Mouse (Mus musculus) frontal cortex, postnatal 25 days (tissue): ENCODE data around the gene Drd1.

ENCODE experiments used
- DNase-seq, 2 experiments: peaks; one replicate each; pipeline ENCODE4 v3.0.0; 2022; ENCODE audit warnings: low spot score in 2 of 2

The Drd1 gene

GRCm38 (mm10) chr13:54055448-54055861 is at the start of gene Drd1:
Gene Drd1 (minus strand): TSS chr13:54055705.
- peak; percentile 78 to 81 for DNase-seq

GRCm38 (mm10) chr13:54103866-54104265 is 48.4 kb upstream of the Drd1 start:
- DNase-seq = no peak

- DNase-seq = no peak
Measured at GRCm38 (mm10) chr13:54103271-54103670, 47.8 kb upstream of the Drd1 start.

DNA sequence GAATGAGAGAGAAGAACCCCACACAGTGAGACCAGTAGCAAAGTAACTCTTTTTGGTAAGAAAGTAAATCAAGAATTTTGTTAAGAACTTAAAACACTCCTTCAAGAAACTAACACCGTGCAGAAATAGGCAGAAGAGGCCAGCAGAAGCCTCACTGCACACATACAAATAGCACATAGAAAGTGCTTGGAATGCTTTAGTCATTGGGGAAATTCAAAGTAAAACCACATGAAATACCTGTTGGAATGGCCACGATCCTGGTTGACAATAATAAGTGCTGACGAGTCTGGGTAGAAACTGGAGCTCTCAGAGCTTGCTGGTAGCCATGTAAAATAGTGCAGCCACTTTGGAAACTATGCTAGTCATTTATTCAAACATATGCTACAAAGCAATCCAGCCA is 46.6 kb upstream of the Drd1 start:
- no peak for DNase-seq

DNA sequence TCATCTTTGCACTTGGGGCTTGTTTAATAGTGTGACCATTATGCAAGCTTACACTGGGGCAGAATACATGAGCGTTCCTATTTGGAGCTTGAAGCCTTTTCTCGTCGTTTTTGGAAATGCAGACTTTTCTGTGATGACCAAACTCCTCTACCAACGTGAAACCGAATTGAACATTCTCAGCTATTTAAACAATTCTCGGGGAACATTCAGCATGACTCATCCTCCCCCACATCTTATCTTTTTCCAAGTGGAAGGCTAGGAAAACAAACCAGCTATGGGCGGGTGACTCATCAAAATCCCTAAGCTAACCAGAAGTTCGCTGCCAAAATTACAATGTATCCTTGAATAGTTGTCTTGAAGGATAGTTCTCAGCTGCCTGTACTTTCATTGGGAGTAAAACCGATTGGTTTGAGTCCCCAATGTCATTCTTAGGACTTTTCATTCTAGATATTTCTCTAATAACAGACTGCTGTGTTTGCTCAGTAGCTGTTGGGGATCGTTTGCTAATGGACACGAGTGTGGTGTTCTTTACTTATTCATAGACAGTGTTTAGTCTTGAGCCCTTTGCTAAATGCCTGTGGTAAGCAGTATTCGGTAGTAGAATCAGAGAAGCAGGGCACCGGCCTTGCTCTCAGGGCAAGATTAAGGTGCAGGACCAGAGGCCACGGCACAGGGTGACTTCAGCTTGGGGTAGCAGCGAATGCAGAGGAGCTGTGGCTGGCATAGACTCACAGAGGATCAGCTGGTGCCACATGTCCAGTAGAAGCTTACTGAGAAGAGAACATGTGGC is 45.7 kb upstream of the Drd1 start:
- DNase-seq = peak in 1 of 2 experiments; percentile 38

DNA sequence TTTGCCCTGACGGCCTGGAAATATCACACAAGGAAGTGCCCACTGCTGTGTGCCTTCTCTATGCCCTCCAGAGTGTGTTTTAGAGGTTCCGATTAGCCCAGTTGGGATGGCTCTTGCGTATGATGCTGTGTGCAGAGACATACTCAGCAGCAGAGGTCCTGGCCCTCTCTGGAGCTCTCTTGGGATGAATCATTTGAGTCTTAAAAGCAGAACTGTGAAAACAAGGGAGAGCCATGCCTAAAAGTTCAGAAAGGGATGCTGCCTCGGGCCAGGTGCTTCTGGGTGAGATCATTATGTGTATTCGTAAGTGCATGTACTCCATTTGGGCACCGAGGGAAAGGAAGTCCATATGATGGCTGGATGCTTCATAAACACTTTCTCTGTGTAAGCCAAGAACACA is 42.3 kb upstream of the Drd1 start:
- DNase-seq = no peak

GRCm38 (mm10) chr13:54097227-54097626 is 41.7 kb upstream of the Drd1 start:
- DNase-seq = no peak

- DNase-seq = no peak
Measured at GRCm38 (mm10) chr13:54095721-54096120, 40.2 kb upstream of the Drd1 start.

DNA sequence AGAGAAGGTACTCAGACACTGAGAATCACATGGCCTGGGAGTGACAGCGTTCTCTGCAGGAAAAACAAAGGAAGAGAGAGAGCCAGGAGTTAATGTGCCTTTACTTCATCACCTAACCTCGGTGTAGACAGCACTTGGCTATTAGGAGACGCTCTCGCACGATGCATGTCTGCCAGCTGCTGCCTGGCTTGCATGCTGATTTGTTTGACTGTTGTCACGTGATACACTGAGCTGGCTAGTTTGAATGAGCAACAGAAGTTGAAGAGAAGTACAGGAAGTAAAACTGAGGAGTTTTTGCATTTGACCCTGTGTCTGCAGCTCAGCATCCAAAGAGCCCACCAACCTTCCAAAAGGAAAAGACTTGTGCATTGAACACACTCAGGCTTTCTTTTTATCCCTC is 39.5 kb upstream of the Drd1 start:
- DNase-seq = no peak

GRCm38 (mm10) chr13:54094349-54094748 is 38.8 kb upstream of the Drd1 start:
- no peak for DNase-seq

DNA sequence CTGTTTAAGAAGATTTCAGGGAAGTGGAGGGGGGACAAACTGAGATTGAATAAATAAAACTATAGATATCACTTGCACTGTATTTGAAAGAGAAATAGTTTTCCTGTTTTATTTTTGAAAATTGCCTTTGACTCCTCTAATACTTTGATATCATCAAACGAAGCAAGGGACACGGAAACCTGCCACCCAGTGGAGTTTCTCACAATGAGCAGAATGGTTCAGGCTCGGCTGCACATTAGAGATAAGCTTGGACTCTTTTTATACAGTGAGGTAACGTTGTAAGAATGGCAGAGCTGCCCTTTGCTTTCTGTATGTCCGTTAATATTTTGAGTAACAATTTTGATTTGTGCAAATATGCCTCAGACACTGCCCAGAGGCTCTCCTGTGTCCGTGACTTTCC is 36.2 kb upstream of the Drd1 start:
- no peak for DNase-seq

GRCm38 (mm10) chr13:54085266-54085665 is 29.8 kb upstream of the Drd1 start:
- no peak for DNase-seq

GRCm38 (mm10) chr13:54084826-54085225 is 29.3 kb upstream of the Drd1 start:
- DNase-seq = no peak

- no peak for DNase-seq
Measured at GRCm38 (mm10) chr13:54084178-54084577, 28.7 kb upstream of the Drd1 start.

DNA sequence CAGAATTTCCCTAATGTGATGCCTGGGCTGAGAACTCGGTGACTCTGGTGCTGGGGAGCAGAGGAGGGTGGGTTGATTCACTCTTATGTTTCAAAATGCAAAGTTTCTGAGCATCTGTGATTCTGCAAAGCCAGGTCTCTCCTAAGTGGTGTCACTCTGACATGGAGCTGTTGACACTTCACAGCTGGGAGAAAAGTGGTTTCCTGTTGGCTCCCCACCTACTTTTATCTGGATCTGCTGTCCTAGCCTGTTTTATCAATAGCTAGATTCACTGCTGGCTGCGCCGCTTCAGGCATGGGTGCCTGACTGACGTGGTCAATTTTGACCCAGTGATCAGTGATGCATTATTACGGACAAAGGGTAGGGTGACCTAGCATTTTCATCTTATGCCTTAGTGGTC is 27.4 kb upstream of the Drd1 start:
- DNase-seq = no peak

GRCm38 (mm10) chr13:54080785-54081184 is 25.3 kb upstream of the Drd1 start:
- DNase-seq = no peak

DNA sequence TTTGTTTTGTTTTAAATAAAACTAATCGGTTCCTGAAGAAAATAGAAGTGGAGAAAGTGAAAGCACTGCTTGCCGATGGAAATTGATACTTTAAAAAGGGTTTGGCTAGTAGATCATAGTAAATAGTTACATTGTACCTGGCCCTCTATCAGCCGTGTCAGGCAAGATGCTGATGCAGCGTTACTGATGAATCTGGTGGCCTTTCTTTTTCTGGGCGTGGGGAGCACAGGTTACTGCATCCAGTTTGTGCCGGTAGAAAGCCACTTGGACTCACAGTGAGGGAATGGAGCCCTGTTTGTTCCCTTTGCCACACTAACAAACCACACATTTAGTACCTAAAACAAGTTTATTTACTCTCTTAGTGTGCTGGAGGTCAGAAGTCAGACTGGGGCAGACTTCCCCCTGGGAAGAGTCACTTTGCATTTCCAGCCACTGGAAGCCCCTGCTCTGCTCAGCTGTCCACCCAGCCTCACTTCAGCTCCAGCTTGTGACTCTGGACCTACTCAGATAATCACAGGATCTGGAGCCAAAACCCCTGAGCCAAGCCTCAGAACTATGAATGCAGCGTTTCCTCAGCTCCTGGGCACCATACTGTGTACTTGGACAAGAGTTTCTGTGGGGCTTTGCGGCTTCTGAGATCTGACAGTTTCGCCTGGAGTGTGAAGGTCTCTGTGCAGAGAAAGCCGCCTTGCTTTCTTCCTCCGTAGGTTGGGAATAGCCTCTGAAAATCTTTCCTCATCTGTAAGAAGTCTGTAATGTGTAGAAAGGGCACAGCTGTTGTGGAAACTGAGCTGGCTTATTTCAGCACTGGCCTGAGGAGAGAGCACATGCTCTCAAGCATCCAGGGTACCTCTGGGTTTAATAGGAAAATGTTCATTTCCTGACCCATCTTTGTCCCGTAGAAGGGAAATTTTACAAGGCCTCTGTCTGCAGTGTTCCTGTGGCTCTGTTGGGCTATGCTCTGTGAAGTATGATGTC is 24.6 kb upstream of the Drd1 start:
- no peak for DNase-seq

DNA sequence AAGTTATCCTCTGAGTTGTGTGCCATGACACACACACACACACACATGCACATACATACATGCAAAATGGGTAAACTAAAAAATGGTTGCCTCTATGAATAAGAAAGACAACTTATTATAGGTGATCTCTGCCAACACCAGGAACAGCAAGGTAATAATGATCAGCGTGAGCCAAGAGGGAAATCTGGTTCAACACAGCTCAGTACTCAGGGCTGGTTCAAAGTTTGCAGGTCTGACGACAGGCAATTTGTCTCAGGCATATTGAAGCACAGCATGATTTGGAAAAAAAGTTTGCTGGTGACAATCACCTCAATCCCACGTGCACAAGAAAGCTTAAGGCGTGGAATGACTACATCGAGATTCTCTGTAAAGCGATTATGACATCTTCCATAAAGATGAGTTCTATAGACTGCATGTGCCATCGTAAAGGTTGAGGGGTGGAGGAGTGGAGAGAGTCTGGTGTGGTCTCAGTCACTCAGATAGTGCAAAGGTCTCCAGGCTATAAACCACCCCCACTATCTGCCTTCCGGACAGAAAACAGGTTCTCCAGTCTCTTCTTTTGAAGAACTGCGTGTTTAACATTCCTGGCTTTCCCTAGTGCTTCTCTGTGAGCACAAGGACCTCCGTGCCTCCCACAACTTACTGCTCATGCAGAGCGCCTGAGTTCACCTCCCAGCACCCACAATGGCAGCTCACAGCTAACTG is 22.1 kb upstream of the Drd1 start:
- no peak for DNase-seq

DNA sequence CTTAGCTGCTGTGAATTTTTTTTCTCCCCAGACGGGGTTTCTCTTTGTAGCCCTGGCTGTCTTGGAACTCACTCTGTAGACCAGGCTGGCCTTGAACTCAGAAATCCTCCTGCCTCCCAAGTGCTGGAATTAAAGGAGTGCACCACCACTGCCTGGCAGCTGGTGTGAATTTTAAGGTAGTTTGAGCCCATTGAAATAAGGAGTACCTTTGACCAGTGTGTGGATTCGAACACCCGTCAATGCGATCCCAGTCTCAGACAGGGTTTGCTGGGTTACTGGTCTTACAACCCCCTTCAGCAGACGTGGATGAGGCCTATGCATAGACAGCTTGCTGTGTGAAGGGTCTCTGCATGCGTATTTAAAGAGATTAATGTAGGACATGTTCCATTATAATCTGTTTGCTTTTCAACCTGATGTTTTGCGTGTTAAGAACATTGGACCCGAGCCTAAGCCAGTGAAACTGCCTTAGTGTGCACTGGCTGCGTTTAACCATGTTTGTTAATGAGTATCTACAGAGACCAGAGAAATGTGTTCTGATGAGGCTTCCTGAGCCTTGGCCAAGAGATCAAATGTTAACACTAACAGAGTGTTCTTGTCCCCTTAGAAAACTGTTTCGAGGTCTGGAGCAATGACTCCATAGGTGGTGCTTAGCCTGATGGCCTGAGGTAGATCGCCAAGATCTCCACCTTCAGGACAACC is 21.4 kb upstream of the Drd1 start:
- no peak for DNase-seq

DNA sequence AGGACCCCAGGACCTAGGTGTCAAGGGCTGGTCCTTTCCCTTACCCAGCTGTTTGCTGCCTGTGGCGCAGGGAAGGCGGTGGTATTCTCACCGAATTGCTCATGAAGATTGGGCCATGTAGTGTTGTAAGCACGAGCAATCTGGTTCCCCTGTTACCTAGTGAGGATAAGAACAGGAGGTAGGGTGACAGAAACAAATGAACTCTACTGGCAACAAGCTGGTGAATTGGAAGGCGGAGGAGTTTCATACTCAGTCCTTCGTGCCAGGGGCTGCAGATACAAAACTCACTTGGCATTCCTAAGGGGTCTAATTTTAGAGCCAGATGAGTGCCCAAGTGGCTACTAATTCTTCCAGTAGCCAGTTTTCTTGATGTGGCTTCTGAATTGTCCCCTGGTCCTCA is 20.5 kb upstream of the Drd1 start:
- no peak for DNase-seq

DNA sequence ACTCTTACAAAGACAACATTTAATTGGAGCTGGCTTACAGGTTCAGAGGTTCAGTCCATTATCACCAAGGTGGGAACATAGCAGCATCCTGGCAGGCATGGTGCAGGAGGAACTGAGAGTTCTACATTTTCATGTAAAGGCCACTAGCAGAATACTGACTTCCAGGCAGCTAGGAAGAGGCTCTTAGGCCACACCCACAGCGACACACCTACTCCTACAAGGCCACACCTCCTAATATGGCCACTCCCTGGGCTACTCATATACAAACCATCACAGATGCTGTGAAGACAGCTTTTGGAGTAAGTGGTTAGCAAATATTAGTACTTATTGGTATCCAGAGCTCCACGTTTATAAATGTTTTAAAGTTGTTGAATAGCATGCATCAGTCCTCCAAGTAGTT is 19.9 kb upstream of the Drd1 start:
- no peak for DNase-seq

GRCm38 (mm10) chr13:54073491-54073890 is 18.0 kb upstream of the Drd1 start:
- DNase-seq = no peak
